Mouse (Mus musculus): ENCODE data around the gene Prpf8.
A peak's percentile ranks its signal among the peaks of the same experiment; 100 is the strongest.
"Not testable (repeated sequence)": the region's sequence is repeated elsewhere in the genome, so short reads cannot be mapped to it uniquely, and the experiment has no call there.

Prpf8 gene

GRCm38 (mm10) chr11:75486601-75487285 lies at the start of gene Prpf8:
Prpf8 (plus strand) TSS chr11:75486816.
- DNase-seq = peak; percentile 96 to 98

GRCm38 (mm10) chr11:75438194-75438593 lies 48.4 kb upstream of the Prpf8 start:
- DNase-seq = peak; percentile 20 to 63

- peak; percentile 66 to 75 for DNase-seq
Measured at GRCm38 (mm10) chr11:75438804-75439203, 47.8 kb upstream of the Prpf8 start.

- peak; percentile 79 to 85 for DNase-seq
Measured at GRCm38 (mm10) chr11:75439363-75439762, 47.3 kb upstream of the Prpf8 start, which contains the start of gene Serpinf2. Serpinf2 (minus strand) TSS chr11:75439591.

GRCm38 (mm10) chr11:75439951-75440350 lies 46.7 kb upstream of the Prpf8 start:
- peak; percentile 58 for DNase-seq

GRCm38 (mm10) chr11:75441034-75441433 lies 45.6 kb upstream of the Prpf8 start:
- DNase-seq = no peak

GRCm38 (mm10) chr11:75441601-75442000 lies 45.0 kb upstream of the Prpf8 start:
- peak; percentile 39 to 84 for DNase-seq

GRCm38 (mm10) chr11:75443711-75444110 lies 42.9 kb upstream of the Prpf8 start:
- peak; percentile 88 to 92 for DNase-seq

- no peak for DNase-seq
Measured at GRCm38 (mm10) chr11:75448575-75448974, 38.0 kb upstream of the Prpf8 start.

- no peak for DNase-seq
Measured at GRCm38 (mm10) chr11:75449695-75450094, 36.9 kb upstream of the Prpf8 start.

- peak in 1 of 2 experiments; percentile 51 for DNase-seq
Measured at GRCm38 (mm10) chr11:75450304-75450908, 36.2 kb upstream of the Prpf8 start.

- no peak for DNase-seq
Measured at GRCm38 (mm10) chr11:75450936-75451335, 35.7 kb upstream of the Prpf8 start.

GRCm38 (mm10) chr11:75452081-75452480 lies 34.5 kb upstream of the Prpf8 start:
- DNase-seq = no peak

GRCm38 (mm10) chr11:75452812-75453557 lies 33.6 kb upstream of the Prpf8 start:
- DNase-seq = no peak

- peak; percentile 94 to 95 for DNase-seq
Measured at GRCm38 (mm10) chr11:75453991-75454930, 32.4 kb upstream of the Prpf8 start, which contains the start of gene Wdr81. Wdr81 (minus strand) TSS chr11:75454717.

GRCm38 (mm10) chr11:75455041-75455736 lies 31.4 kb upstream of the Prpf8 start:
- DNase-seq = peak; percentile 39 to 71

GRCm38 (mm10) chr11:75455971-75456370 lies 30.6 kb upstream of the Prpf8 start:
- DNase-seq = not testable (repeated sequence)

GRCm38 (mm10) chr11:75456440-75456871 lies 30.2 kb upstream of the Prpf8 start:
- no peak for DNase-seq

- peak; percentile 55 to 73 for DNase-seq
Measured at GRCm38 (mm10) chr11:75458169-75458568, 28.4 kb upstream of the Prpf8 start.

- no peak for DNase-seq
Measured at GRCm38 (mm10) chr11:75458628-75459041, 28.0 kb upstream of the Prpf8 start.

GRCm38 (mm10) chr11:75459141-75459711 lies 27.4 kb upstream of the Prpf8 start:
- peak; percentile 61 to 70 for DNase-seq

Measured in kidney, postnatal 36 days (tissue).